ENCODE assay signal across 8 mouse cellular contexts in the genomic region with DNA sequence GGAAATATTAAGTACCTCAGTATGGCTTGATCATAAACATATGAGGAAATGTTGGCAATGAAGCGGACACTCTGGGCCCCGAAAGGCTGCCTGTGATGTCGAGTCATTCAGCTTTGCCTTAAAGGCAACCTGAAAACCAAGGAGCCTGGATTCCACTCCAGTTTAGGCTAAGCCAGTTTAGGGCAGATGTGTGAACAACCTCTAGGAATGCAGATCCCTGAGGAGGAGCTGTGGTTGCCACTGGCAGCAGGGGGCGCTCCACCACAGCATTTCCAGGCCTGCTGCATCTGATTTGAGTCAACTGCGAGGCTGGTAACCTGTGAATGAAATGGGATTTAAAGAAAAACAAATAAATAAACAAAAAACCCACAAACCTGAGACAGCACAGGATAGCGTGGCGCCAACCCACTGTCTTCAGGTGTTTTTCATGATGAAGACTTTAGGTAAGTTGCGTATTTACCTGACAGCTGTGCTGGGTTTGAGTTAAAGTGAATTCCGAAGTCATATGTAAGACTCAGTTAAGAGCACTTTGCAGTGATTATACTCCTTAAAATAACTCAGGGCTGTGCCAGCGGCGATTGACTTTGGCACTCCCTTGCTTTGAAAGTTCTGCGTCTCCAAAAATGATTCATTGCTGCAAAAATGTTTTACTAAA. TPM values are rescaled to one million over a fixed set of nuclear protein-coding genes. Genes with fewer than 3 reads are reported as not detected.
A peak's percentile ranks its signal among the peaks of the same experiment; 100 is the strongest.
DNase-seq lines count a peak whose midpoint lies in the region; ATAC-seq and TF ChIP-seq lines count a peak whose summit lies in the region.

No protein-coding gene starts in this region.

- peak; percentile 90 for TF ChIP-seq CTCF in lung, embryonic 14.5 days (IDR thresholded peaks at IDR 0.05; ENCODE audit: low read depth)

- H3K9me3 ChIP-seq in forebrain, embryonic 10.5 days = no peaks in the 10 kb centered on the region
- H3K9me3 ChIP-seq in lung, embryonic 14.5 days (ENCODE audit: low read depth, low read length) = no peaks in the 10 kb centered on the region

- no peaks in the 10 kb centered on the region for H3K4me1 ChIP-seq in forebrain, embryonic 10.5 days
- H3K4me1 ChIP-seq in lung, embryonic 14.5 days (ENCODE audit: insufficient read depth) = no peaks in the 10 kb centered on the region

- H3K36me3 ChIP-seq in forebrain, embryonic 10.5 days (replicated peaks) = no peaks in the 10 kb centered on the region
- H3K36me3 ChIP-seq in lung, embryonic 14.5 days (ENCODE audit: insufficient read depth) = no peaks in the 10 kb centered on the region

- peak; percentile 86 for ATAC-seq in lung, embryonic 14.5 days (ENCODE audit: insufficient read depth)

- no peak overlapping the region for H3K4me2 ChIP-seq in lung, embryonic 14.5 days

- DNase-seq in CD8-positive naive resting alpha-beta T cell, adult 2 months (ENCODE audit: low read depth in 2 of 2, low spot score in 2 of 2) = peak; percentile 70 to 75
- DNase-seq in adrenal gland, postnatal 4 days (ENCODE audit: low spot score in 2 of 2) = peak; percentile 49 to 68
- peak; percentile 79 for DNase-seq in forebrain, embryonic 10.5 days (ENCODE audit: extremely low spot score, low spot score)
- DNase-seq in heart, postnatal 36 days = peak; percentile 83 to 89
- DNase-seq in large intestine, adult 2 months (ENCODE audit: low read depth, low spot score) = peak; percentile 39
- DNase-seq in lung, embryonic 14.5 days = peak; percentile 90
- peak; percentile 83 for DNase-seq in retina, postnatal 1 day
- peak; percentile 79 for DNase-seq in urinary bladder, adult 2 months (ENCODE audit: low spot score)

- H3K4me3 ChIP-seq in forebrain, embryonic 10.5 days = no peak overlapping the region
- H3K4me3 ChIP-seq in lung, embryonic 14.5 days (ENCODE audit: low read depth, low read length) = no peak overlapping the region

- no peak overlapping the region for H3K9ac ChIP-seq in lung, embryonic 14.5 days

- WGBS in forebrain, embryonic 10.5 days = 28% methylated on average over 12 of the region's 12 CpGs
- WGBS in large intestine, adult 2 months = 29% methylated on average over 12 of the region's 12 CpGs
- 23% methylated on average over 12 of the region's 12 CpGs for WGBS in lung, embryonic 14.5 days

- intact Hi-C loops in heart, postnatal 36 days (cut with DNase I) = loop anchor here (1.0 to 5.0 kb wide), 4 partner anchors 130 to 524 kb away; no protein-coding TSS in a partner anchor

- H3K27ac ChIP-seq in forebrain, embryonic 10.5 days = no peak overlapping the region
- H3K27ac ChIP-seq in lung, embryonic 14.5 days (ENCODE audit: low read depth) = no peak overlapping the region

- no peaks in the 10 kb centered on the region for H3K27me3 ChIP-seq in forebrain, embryonic 10.5 days (ENCODE audit: poor library complexity, severe bottlenecking)
- H3K27me3 ChIP-seq in lung, embryonic 14.5 days (ENCODE audit: insufficient read depth, low read length) = no peaks in the 10 kb centered on the region

RNA-seq across cellular contexts. Expression of a gene that starts 6.4 kb away (rescaled TPM):
- 10 to 100 TPM; 14.4 to 18.3 TPM for total RNA-seq in adrenal gland, postnatal 4 days (2021)
- polyA plus RNA-seq in forebrain, embryonic 10.5 days (2016; fragmentation: Nextera tagmentation; extraction: Ambion mirVana) = 0.16 and 0.26 TPM in 2 replicates
- total RNA-seq in heart, postnatal 36 days (2021) = 1 to 10 TPM; 2.8 to 3.0 TPM
- 9.8 and 11.9 TPM in 2 replicates for polyA plus RNA-seq in large intestine, adult 2 months (2012; rRNA removed)
- 3.9 and 4.3 TPM in 2 replicates for polyA plus RNA-seq in lung, embryonic 14.5 days (2014; fragmentation: Nextera tagmentation; extraction: Ambion mirVana)
- 54.4 and 91.7 TPM in 2 replicates for polyA plus RNA-seq in urinary bladder, adult 2 months (2012; rRNA removed)

Comparison
In these comparisons a context has a peak if more than half of its experiments do, and no peak if none do; other contexts are left out.
1. DNase-seq: peak in every context shown above with its lines; median percentile 90 in lung, embryonic 14.5 days; 86 in heart, postnatal 36 days; 83 in retina, postnatal 1 day; 79 in forebrain, embryonic 10.5 days; 79 in urinary bladder, adult 2 months; 72 in CD8-positive naive resting alpha-beta T cell, adult 2 months; 58 in adrenal gland, postnatal 4 days; 39 in large intestine, adult 2 months.